Mouse (Mus musculus) cerebellum, adult 2 months (tissue): ENCODE measurements around the gene Bcl2l14. TPM values are rescaled to one million over a fixed set of nuclear protein-coding genes. Genes with fewer than 3 reads are reported as not detected.

Experiments
- DNase-seq, 2 experiments: peaks; one replicate each; pipeline ENCODE4 v3.0.0; 2021
- H3K27ac ChIP-seq: fragments of 200-500 bp; 2 replicates; pipeline ENCODE4 v1.5.1; 2012; ENCODE audit warnings: low read length, control low read depth, inconsistent platforms; ENCODE audit not compliant: insufficient read depth
- H3K27me3 ChIP-seq: fragments of 200-500 bp; 2 replicates; pipeline ENCODE4 v1.6.1; 2012; ENCODE audit warnings: inconsistent platforms, mild to moderate bottlenecking, low read length, moderate library complexity; ENCODE audit not compliant: control insufficient read depth, insufficient read depth
- H3K4me1 ChIP-seq: fragments of 200-500 bp; 2 replicates; pipeline ENCODE4 v1.6.1; 2011; ENCODE audit warnings: low read length; ENCODE audit not compliant: control insufficient read depth, insufficient read depth
- H3K4me3 ChIP-seq: fragments of 200-500 bp; replicated peaks from 2 replicates; pipeline ENCODE3; 2011; ENCODE audit warnings: mild to moderate bottlenecking, low read depth, low read length, control low read depth; ENCODE audit not compliant: insufficient read depth
- CTCF ChIP-seq: fragments of 200-500 bp; IDR thresholded peaks from 2 replicates; pipeline ENCODE4 v1.5.1; 2011; ENCODE audit warnings: low read depth, mild to moderate bottlenecking, control low read depth, low read length, moderate library complexity, borderline replicate concordance; ENCODE audit not compliant: insufficient read depth
- POLR2A ChIP-seq: fragments of 200-500 bp; IDR thresholded peaks from 2 replicates; pipeline ENCODE4 v1.6.1; 2011; ENCODE audit warnings: low read length, control low read depth, borderline replicate concordance; ENCODE audit not compliant: insufficient read depth
- WGBS: fragments of 180-500 bp; shearing (Covaris S2); methylation state at CpG from one replicate; pipeline ENCODE4 v1.1.7; 2018; 5-methylcytosine and 5-hydroxymethylcytosine counted together
- polyA plus RNA-seq: library from polyadenylated mRNA; depleted of rRNA; stranded (reverse); fragments of >200 nt; gene quantifications from 2 replicates; pipeline ENCODE4 v1.2.3, GENCODE M21; 2012

Bcl2l14 gene
- polyA plus RNA-seq, 1 experiment = not detected

DNA sequence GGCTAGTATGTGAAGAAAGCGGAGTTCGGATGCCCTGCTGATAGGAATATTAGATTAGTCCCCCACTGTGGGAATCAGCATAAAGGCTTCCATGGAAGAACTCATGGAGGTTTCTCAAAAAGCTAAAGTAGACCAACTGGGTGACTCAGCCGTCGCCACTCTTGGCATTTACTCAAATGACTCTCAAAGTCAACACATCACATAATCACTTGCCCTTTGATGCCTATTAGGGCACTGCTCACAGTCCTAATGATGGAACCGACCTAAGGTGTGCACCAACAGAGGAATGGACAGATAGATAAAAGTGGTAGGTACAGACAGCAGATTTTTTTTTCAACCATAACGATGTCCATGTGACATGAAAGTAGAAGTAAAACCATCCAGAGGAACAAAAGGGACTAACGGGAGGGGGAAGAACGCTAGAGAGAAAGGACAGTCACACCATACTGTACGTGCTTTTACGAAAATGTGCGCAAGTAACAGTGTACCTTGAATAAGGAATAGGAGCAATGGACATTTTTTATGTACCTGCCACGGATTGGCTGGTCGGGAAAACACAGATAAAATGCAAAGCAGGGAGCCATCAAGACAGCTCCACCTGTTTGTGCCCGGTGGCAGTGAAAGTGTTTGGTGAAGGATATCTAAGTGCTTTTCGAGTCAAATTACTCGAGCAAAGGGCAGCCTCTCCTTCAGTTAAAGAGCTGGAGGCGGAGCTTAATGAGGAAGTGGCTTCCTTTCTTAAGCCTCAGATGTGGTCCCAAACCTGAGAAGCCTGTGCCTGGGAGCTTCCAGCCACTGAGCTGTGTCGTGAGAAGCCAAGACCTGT, 17.8 kb downstream of the Bcl2l14 start:
- DNase-seq = no peak
- WGBS = 57% methylated on average over 18 of the region's 18 CpGs
- TF ChIP-seq CTCF (no peak), POLR2A (no peak)
- Histone ChIP-seq H3K4me3 (no peak overlapping the region), H3K27me3 (no peaks in the 10 kb centered on the region), H3K4me1 (no peaks in the 10 kb centered on the region), H3K27ac (no peak overlapping the region)

DNA sequence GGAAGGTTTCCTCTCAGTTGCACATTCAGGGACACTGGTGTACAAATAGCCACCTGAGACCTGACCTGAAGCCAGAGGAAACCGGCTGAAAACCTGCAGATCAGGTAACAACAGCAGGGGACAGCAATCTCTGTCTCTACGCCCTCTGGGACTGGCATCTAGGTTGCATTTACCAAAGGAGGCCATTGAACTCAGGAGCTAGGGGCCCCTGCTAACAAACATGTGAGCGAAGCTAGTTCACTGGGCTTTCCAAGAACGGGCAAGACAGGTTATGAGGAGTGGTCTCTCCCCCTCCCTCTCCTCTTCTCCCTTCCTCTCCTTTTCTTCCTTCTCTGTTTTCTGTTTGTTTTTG, 18.4 kb downstream of the Bcl2l14 start:
- Histone ChIP-seq H3K4me3 (no peak overlapping the region), H3K27me3 (no peaks in the 10 kb centered on the region), H3K4me1 (no peaks in the 10 kb centered on the region), H3K27ac (no peak overlapping the region)
- DNase-seq = peak in 1 of 2 experiments; percentile 6
- TF ChIP-seq POLR2A = no peak
- WGBS = 83% methylated on average over 4 of the region's 4 CpGs

DNA sequence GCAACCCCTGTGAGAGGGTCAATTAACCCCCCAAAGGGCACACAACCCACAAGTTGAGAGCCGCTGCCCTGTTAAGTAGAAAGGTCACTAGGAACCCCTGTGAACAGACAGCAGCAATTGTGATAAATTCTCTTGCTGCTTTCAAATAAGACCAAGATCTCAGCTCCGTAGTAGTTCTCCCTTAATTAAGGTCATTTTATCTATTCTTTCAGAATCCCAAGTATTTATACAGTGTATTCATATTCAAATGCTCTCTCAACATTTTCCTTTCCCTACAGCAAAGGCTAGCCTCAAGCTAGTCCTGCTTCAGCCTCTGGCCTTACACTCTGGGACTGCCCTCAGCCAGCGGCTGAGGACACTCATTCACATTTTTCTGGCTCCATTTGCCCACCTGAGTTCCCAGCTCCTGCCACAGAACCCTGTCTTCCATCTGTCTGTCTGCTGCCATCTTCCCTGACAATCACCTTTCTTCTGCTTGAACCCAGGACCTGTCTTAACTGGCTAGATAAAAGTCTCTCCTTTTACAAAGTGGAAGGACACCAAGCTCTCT, 20.5 kb downstream of the Bcl2l14 start:
- TF ChIP-seq CTCF = no peak
- TF ChIP-seq POLR2A = no peak
- H3K27me3 ChIP-seq = no peaks in the 10 kb centered on the region
- WGBS = 65% methylated on average over 3 of the region's 3 CpGs
- no peaks in the 10 kb centered on the region for H3K4me1 ChIP-seq
- no peak overlapping the region for H3K27ac ChIP-seq
- no peak overlapping the region for H3K4me3 ChIP-seq
- DNase-seq = no peak

GRCm38 (mm10) chr6:134417886-134418285, 21.8 kb downstream of the Bcl2l14 start:
- WGBS = 65% methylated on average over 3 of the region's 3 CpGs
- no peaks in the 10 kb centered on the region for H3K4me1 ChIP-seq
- no peak for TF ChIP-seq CTCF
- no peak for TF ChIP-seq POLR2A
- no peaks in the 10 kb centered on the region for H3K27me3 ChIP-seq
- DNase-seq = no peak
- H3K27ac ChIP-seq = no peak overlapping the region
- no peak overlapping the region for H3K4me3 ChIP-seq

DNA sequence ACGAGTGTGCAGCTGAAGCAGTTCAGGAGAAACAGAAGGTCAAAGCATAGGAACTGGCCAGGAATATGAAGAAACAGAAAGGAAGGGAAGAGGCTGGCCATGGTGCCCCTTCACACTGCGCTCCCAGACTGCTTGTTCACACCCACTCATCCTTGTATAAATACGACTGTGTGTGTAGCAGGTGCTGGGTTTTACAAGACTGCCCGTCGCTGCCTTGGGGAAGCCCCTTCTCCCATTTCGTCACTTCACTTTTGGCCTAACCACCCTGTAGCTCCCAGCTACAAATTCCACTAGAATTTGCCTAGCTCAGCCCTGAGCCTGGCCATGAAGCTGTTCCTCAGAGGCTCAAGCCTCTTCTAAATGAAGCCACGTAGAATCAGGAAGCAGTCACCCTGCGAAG, 24.3 kb downstream of the Bcl2l14 start:
- WGBS = 84% methylated on average over 8 of the region's 8 CpGs
- Histone ChIP-seq H3K4me3 (no peak overlapping the region), H3K27me3 (no peaks in the 10 kb centered on the region), H3K4me1 (0 out of 2 replicates have a peak, but pooled peaks cover 1% of the 10 kb centered on the region), H3K27ac (no peak overlapping the region)
- no peak for DNase-seq
- TF ChIP-seq CTCF (no peak), POLR2A (no peak)

- TF ChIP-seq POLR2A (no peak), CTCF (no peak)
- Histone ChIP-seq H3K4me3 (no peak overlapping the region), H3K4me1 (0 out of 2 replicates have a peak, but pooled peaks cover 3% of the 10 kb centered on the region), H3K27ac (no peak overlapping the region), H3K27me3 (no peaks in the 10 kb centered on the region)
- no peak for DNase-seq
- WGBS = 64% methylated on average over 6 of the region's 6 CpGs
These were observed 25.8 kb downstream of the Bcl2l14 start for GRCm38 (mm10) chr6:134421921-134422320.

DNA sequence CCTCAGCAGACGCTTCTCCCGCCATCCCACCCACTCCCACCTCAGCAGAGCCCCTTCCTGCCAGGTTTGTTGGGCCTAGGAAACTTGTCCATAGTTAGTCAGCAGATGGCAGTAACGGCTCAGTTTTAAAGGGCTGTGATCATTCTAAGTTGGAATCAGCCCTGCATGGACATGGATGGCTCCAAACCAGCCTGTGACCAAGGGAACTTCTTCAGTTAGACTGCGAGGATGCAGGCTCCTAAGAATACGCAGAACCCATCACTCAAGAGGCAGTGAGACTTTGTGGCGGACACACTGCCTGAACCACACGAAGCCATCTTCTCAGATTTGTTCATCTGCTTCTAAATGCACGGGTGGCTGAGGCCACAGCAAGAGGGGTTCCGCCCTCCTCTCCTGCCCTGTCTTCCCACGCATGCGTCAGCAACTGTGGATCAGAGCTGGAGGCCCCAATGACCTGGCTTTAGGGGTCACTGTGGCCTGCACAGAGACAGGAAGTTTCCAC, 29.1 kb downstream of the Bcl2l14 start:
- H3K4me3 ChIP-seq = peak overlapping the region; percentile 23
- no peaks in the 10 kb centered on the region for H3K27me3 ChIP-seq
- 0 out of 2 replicates have a peak, but pooled peaks cover 3% of the 10 kb centered on the region for H3K4me1 ChIP-seq
- peak; percentile 62 to 63 for DNase-seq
- no peak overlapping the region for H3K27ac ChIP-seq
- WGBS = 19% methylated on average over 11 of the region's 11 CpGs
- no peak for TF ChIP-seq POLR2A
- peak; percentile 80 for TF ChIP-seq CTCF

DNA sequence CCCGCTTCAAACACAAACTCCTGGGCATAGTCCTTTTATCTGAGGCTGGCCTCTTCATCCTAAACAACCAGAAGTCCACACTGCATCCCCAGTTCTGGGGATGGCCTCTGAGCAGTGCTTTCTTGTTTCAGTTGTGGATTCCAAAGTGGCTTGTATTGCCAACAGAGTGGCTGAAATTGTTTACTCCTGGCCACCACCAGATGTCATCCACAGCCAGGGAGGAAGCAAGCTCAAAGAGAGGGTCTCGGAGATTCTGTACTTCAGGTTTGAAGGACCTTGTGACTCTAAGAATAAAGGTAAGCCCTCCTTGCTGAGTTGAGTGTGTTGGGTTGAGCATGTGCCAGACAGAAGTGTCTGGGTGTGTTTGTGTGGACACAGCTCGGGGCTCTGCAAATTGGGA, 31.0 kb downstream of the Bcl2l14 start:
- DNase-seq = no peak
- no peaks in the 10 kb centered on the region for H3K27me3 ChIP-seq
- no peak overlapping the region for H3K4me3 ChIP-seq
- WGBS = 77% methylated on average over 3 of the region's 3 CpGs
- no peak for TF ChIP-seq CTCF
- no peak for TF ChIP-seq POLR2A
- 0 out of 2 replicates have a peak, but pooled peaks cover 3% of the 10 kb centered on the region for H3K4me1 ChIP-seq
- H3K27ac ChIP-seq = no peak overlapping the region
